Mouse (Mus musculus): ENCODE data around the gene Mrps10. TPM values are rescaled to one million over a fixed set of nuclear protein-coding genes. Genes with fewer than 3 reads are reported as not detected.
"Not testable (repeated sequence)": the region's sequence is repeated elsewhere in the genome, so short reads cannot be mapped to it uniquely, and the experiment has no call there.

Gene Mrps10
- total and polyA plus RNA-seq, 2 experiments from 2014 or later: 28.5 to 87.3 TPM

GRCm38 (mm10) chr17:47420195-47420594, 51.5 kb downstream of the Mrps10 start:
- H3K4me2 ChIP-seq (ENCODE audit: low read depth, low read length): no peak overlapping the region
- no peak overlapping the region for H3K9ac ChIP-seq (replicated peaks; ENCODE audit: low read depth, low read length)
- no peak overlapping the region for H3K27ac ChIP-seq (ENCODE audit: low read depth)
- H3K4me3 ChIP-seq (ENCODE audit: low read depth, low read length): no peak overlapping the region
- TF ChIP-seq EP300 (IDR thresholded peaks at IDR 0.05; ENCODE audit: low read depth) (no peak), CTCF (IDR thresholded peaks at IDR 0.05; ENCODE audit: low read depth) (no peak)
- H3K9me3 ChIP-seq (replicated peaks; ENCODE audit: control insufficient read depth, low read length): no peaks in the 10 kb centered on the region
- 67% methylated on average over 2 of the region's 2 CpGs for WGBS
- no peaks in the 10 kb centered on the region for H3K4me1 ChIP-seq (ENCODE audit: control insufficient read depth, insufficient read depth)
- H3K27me3 ChIP-seq (ENCODE audit: control insufficient read depth, insufficient read depth, low read length): no peaks in the 10 kb centered on the region
- DNase-seq (ENCODE audit: low spot score): no peak
- no peaks in the 10 kb centered on the region for H3K36me3 ChIP-seq (replicated peaks; ENCODE audit: control insufficient read depth, insufficient read depth, low read length)
- no peak for ATAC-seq (ENCODE audit: insufficient read depth, low read depth)

GRCm38 (mm10) chr17:47421566-47421965, 52.9 kb downstream of the Mrps10 start:
- WGBS: 76% methylated on average over 3 of the region's 3 CpGs
- no peak for ATAC-seq (ENCODE audit: insufficient read depth, low read depth)
- no peak for DNase-seq (ENCODE audit: low spot score)
- no peaks in the 10 kb centered on the region for H3K4me1 ChIP-seq (ENCODE audit: control insufficient read depth, insufficient read depth)
- H3K4me2 ChIP-seq (ENCODE audit: low read depth, low read length): no peak overlapping the region
- H3K36me3 ChIP-seq (replicated peaks; ENCODE audit: control insufficient read depth, insufficient read depth, low read length): no peaks in the 10 kb centered on the region
- H3K27me3 ChIP-seq (ENCODE audit: control insufficient read depth, insufficient read depth, low read length): no peaks in the 10 kb centered on the region
- H3K9ac ChIP-seq (replicated peaks; ENCODE audit: low read depth, low read length): no peak overlapping the region
- H3K4me3 ChIP-seq (ENCODE audit: low read depth, low read length): no peak overlapping the region
- TF ChIP-seq EP300 (IDR thresholded peaks at IDR 0.05; ENCODE audit: low read depth) (no peak), CTCF (IDR thresholded peaks at IDR 0.05; ENCODE audit: low read depth) (no peak)
- no peak overlapping the region for H3K27ac ChIP-seq (ENCODE audit: low read depth)
- no peaks in the 10 kb centered on the region for H3K9me3 ChIP-seq (replicated peaks; ENCODE audit: control insufficient read depth, low read length)

- ATAC-seq (ENCODE audit: insufficient read depth, low read depth); H3K4me1 ChIP-seq (ENCODE audit: control insufficient read depth, insufficient read depth); H3K4me3 ChIP-seq (ENCODE audit: low read depth, low read length); DNase-seq (ENCODE audit: low spot score); H3K27me3 ChIP-seq (ENCODE audit: control insufficient read depth, insufficient read depth, low read length); H3K36me3 ChIP-seq (replicated peaks; ENCODE audit: control insufficient read depth, insufficient read depth, low read length); H3K4me2 ChIP-seq (ENCODE audit: low read depth, low read length); H3K27ac ChIP-seq (ENCODE audit: low read depth); H3K9me3 ChIP-seq (replicated peaks; ENCODE audit: control insufficient read depth, low read length); H3K9ac ChIP-seq (replicated peaks; ENCODE audit: low read depth, low read length): not testable (repeated sequence)
- WGBS: 95% methylated on average over 1 of the region's 1 CpGs
Measured at GRCm38 (mm10) chr17:47422616-47423015, 53.9 kb downstream of the Mrps10 start.

- Histone ChIP-seq H3K27ac (ENCODE audit: low read depth) (no peak overlapping the region), H3K4me3 (ENCODE audit: low read depth, low read length) (no peak overlapping the region), H3K36me3 (replicated peaks; ENCODE audit: control insufficient read depth, insufficient read depth, low read length) (no peaks in the 10 kb centered on the region), H3K4me2 (ENCODE audit: low read depth, low read length) (no peak overlapping the region), H3K9ac (replicated peaks; ENCODE audit: low read depth, low read length) (no peak overlapping the region), H3K9me3 (replicated peaks; ENCODE audit: control insufficient read depth, low read length) (no peaks in the 10 kb centered on the region), H3K27me3 (ENCODE audit: control insufficient read depth, insufficient read depth, low read length) (no peaks in the 10 kb centered on the region), H3K4me1 (ENCODE audit: control insufficient read depth, insufficient read depth) (no peaks in the 10 kb centered on the region)
- DNase-seq (ENCODE audit: low spot score) (no peak), ATAC-seq (ENCODE audit: insufficient read depth, low read depth) (no peak)
- TF ChIP-seq CTCF (IDR thresholded peaks at IDR 0.05; ENCODE audit: low read depth): no peak
- TF ChIP-seq EP300 (IDR thresholded peaks at IDR 0.05; ENCODE audit: low read depth): no peak
- WGBS: 48% methylated on average over 6 of the region's 6 CpGs
Measured at GRCm38 (mm10) chr17:47424186-47424585, 55.5 kb downstream of the Mrps10 start.

- no peak overlapping the region for H3K9ac ChIP-seq (replicated peaks; ENCODE audit: low read depth, low read length)
- H3K4me1 ChIP-seq (ENCODE audit: control insufficient read depth, insufficient read depth): no peaks in the 10 kb centered on the region
- no peaks in the 10 kb centered on the region for H3K27me3 ChIP-seq (ENCODE audit: control insufficient read depth, insufficient read depth, low read length)
- ATAC-seq (ENCODE audit: insufficient read depth, low read depth): no peak
- no peak overlapping the region for H3K4me2 ChIP-seq (ENCODE audit: low read depth, low read length)
- 65% methylated on average over 6 of the region's 6 CpGs for WGBS
- no peak for TF ChIP-seq CTCF (IDR thresholded peaks at IDR 0.05; ENCODE audit: low read depth)
- no peak for DNase-seq (ENCODE audit: low spot score)
- H3K4me3 ChIP-seq (ENCODE audit: low read depth, low read length): no peak overlapping the region
- H3K36me3 ChIP-seq (replicated peaks; ENCODE audit: control insufficient read depth, insufficient read depth, low read length): no peaks in the 10 kb centered on the region
- no peaks in the 10 kb centered on the region for H3K9me3 ChIP-seq (replicated peaks; ENCODE audit: control insufficient read depth, low read length)
- H3K27ac ChIP-seq (ENCODE audit: low read depth): no peak overlapping the region
Measured at GRCm38 (mm10) chr17:47427316-47427715, 58.6 kb downstream of the Mrps10 start.

GRCm38 (mm10) chr17:47428831-47429304, 60.2 kb downstream of the Mrps10 start:
- Histone ChIP-seq H3K27ac (ENCODE audit: low read depth) (no peak overlapping the region), H3K36me3 (replicated peaks; ENCODE audit: control insufficient read depth, insufficient read depth, low read length) (no peaks in the 10 kb centered on the region), H3K4me3 (ENCODE audit: low read depth, low read length) (no peak overlapping the region), H3K4me1 (ENCODE audit: control insufficient read depth, insufficient read depth) (no peaks in the 10 kb centered on the region), H3K27me3 (ENCODE audit: control insufficient read depth, insufficient read depth, low read length) (no peaks in the 10 kb centered on the region), H3K9me3 (replicated peaks; ENCODE audit: control insufficient read depth, low read length) (no peaks in the 10 kb centered on the region), H3K9ac (replicated peaks; ENCODE audit: low read depth, low read length) (no peak overlapping the region), H3K4me2 (ENCODE audit: low read depth, low read length) (peak overlapping the region; percentile 33; the same call in 1 of the 2 replicates)
- TF ChIP-seq CTCF (IDR thresholded peaks at IDR 0.05; ENCODE audit: low read depth): peak; percentile 74
- no peak for TF ChIP-seq EP300 (IDR thresholded peaks at IDR 0.05; ENCODE audit: low read depth)
- ATAC-seq (ENCODE audit: insufficient read depth, low read depth) (peak; percentile 72), DNase-seq (ENCODE audit: low spot score) (peak; percentile 59)
- 5% methylated on average over 8 of the region's 8 CpGs for WGBS
